Mouse (Mus musculus) lung, postnatal 36 days (tissue): Measurements from ENCODE around the gene Acbd3.
A peak's percentile ranks its signal among the peaks of the same experiment; 100 is the strongest.

Experiments
- DNase-seq: peaks from one replicate; pipeline ENCODE4 v3.0.0; 2022; ENCODE audit warnings: mixed read lengths

The Acbd3 gene

DNA sequence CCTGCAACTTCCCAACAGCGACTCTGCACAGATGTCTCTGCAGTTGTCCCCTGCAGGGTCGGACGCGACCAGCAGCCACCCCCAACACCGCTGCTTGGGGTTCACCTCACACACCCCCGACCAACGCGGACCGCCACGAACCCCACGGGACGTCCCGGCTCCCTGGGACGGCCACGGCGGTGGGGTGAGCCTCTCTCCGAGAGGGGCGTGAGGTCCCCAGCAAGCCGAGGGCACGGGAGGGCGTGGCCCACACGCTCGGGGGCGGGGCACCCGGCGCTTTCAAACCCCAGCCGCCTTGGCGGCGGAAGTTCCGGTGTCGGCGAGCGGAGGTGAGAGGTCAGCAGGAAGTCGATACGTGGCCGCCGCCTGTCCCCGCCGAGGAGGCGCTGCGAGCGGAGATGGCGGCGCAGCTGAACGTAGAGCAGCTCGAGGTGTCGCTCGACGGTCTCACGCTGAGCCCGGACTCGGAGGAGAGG is at the start of gene Acbd3:
TSS of gene Acbd3 (plus strand) at position 340 of the 476 bp plus-strand sequence.
- peak; percentile 95 for DNase-seq

- DNase-seq, result no peak
These were observed 34.6 kb upstream of the Acbd3 start for GRCm38 (mm10) chr1:180691284-180691683.

- no peak for DNase-seq
These were observed 29.1 kb upstream of the Acbd3 start, which contains the start of gene Mixl1 for GRCm38 (mm10) chr1:180696626-180697352. Gene Mixl1, minus strand, starts transcription at chr1:180697034.

DNA sequence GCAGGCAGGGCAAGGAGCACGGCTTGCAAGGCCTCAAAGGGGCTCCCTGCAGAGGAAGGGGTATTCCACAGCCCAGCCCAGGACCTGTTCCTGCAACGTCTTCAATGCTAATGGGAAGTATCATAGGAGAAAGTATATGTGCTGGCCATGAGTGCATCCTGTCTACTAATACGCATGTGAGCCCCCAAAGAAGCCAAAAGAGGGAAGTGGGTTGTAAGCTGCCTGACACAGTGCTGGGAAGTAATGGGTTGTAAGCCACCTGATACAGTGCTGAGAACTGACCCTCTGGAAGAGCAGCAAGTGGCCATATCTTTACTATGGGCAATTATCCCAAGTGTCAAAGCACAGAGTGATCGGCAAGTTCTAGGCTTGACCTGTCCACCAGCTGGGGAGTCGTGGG is 27.8 kb upstream of the Acbd3 start:
- DNase-seq, result no peak

DNA sequence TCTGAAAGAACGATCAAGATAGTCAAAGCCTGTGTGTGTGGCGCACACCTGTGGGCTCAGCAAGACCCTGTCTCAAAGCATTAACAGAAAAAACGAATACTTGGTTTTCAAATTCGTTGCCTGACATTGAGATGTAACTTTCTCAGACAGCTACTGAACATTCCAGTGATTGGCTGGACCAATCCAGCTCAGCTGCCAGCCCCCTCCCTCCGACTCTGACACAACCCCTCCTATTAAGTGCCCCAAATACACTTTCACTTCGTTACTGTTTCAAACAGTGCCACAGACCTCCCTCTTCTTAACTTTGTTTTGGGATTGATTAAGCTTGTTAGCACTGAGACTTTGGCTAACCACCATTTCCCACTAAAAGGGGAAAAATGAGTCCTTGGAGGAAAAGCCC is 22.4 kb upstream of the Acbd3 start:
- DNase-seq, result peak; percentile 25

DNA sequence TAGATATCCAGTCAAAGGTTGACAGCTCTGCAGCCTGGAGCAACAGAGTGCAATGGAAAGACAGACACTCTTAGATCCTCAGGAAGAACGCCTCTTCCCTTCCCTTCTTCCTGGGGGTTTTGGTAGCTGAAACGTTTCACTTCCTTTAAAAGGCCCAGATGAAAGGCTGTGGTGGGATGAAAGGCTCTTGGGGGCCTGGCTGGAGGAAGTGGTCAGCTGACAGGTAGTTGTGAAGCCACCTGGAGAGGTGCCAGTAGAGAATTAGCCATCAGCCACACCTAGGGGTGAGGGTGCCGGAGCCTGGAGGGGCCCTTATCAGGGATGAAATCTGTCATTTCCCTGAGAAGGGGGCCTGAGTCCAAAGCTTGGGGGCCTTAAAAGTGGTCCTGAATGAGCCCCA is 18.5 kb upstream of the Acbd3 start:
- no peak for DNase-seq

DNA sequence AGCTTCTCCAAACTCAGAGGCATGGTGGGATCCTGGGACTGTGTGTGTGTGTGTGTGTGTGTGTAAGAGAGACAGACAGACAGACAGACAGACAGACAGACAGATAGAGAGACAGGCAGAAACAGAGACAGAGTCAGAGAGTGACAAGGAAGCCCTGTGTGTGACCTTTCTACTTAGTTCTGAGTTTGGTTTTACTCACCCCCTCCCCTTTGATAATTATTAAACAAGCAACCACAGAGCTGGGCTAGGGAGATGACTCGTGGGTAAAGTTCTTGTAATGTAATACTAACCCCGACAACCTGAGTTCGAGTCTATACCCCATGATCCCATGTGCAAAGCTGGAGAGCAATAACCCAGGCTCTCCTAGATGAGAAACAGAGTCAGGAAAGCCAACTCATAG is 18.0 kb upstream of the Acbd3 start:
- DNase-seq, result no peak

DNA sequence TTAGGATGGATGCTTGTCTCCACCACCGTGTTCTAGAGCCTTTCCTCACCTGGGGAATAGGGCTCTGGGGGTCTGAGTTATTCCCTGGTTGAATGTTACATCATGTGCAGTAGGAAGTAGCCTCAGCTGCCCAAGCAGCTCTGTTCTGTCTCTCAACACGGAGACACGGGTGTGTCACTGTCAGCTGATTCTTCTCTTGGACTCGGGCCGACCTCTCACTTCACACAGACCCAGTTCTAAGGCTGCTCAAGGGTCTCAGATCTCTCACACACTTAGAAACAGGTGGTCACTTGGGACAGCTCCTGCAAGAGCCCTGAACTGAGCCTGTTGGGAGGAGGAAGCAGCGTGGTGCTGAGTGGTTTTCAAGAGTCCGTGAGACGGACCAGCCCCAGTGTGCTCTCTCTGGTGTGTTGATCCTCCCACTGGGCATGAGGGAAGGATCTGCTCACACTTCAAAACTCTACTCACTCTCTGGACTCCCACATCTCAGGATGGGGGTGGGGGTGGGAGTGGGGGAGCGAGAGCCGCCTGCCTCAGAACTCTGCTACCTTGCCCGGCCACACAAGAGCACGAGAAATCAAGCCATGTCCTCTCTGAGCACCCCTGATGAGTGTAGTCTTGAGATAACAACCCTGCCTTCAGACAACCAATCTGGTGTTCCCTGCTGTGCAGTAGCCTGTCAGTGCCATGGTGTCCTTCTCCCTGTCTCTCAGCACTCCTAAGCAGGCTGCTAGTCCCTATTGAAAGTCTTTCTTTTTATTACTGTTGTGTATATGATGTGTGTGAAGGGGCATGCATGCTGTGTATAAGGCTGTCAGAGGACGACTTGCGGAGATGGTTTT is 16.7 kb upstream of the Acbd3 start:
- peak; percentile 24 for DNase-seq

GRCm38 (mm10) chr1:180718756-180719155 is 7.1 kb upstream of the Acbd3 start:
- no peak for DNase-seq

- no peak for DNase-seq
These were observed 6.4 kb upstream of the Acbd3 start for GRCm38 (mm10) chr1:180719483-180719882.

GRCm38 (mm10) chr1:180719951-180720689 is 5.7 kb upstream of the Acbd3 start:
- DNase-seq, result peak; percentile 94

GRCm38 (mm10) chr1:180722608-180723007 is 3.2 kb upstream of the Acbd3 start:
- DNase-seq, result no peak

DNA sequence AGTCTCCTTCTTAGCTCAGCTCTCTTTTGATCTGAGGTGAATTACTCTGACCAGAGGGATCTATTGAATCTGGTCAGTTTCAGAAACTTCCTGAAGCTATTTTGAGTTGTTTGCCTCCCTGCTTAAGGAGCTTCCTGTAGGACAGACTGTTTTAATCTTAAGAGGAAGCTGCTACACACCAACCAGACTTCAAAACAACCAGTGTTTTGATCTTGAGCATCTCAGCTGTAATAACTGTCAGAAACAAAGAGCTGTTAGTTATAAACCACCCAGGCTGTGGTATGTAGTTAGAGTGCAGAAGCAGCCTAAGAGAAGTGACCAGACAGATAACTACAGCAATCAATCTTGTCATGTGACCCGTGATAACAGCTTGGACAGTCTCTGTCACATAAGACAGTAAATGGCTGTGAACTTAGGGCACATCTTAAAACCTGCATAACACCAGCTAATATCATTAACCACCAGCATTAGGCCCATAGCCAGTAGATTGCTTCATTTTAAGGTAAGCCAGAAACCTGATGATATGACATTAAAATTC is 2.1 kb upstream of the Acbd3 start:
- no peak for DNase-seq

DNA sequence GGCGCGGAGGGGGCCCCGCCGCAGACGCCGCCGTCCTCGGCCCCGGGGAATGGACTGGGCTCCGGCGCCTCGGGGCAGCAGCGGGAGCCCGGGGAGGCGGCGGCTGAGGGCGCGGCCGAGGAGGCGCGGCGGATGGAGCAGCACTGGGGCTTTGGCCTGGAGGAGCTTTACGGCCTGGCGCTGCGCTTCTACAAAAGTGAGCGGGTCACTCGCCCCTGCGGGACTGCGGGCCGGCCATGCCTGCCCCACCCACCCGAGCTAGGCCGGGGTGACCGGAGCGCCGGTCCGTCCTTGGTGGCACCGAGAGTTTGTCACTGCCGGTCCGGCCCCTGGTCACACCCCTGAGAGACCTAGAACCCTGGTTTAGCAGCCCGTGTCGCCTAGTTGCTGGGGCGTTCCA is 340 bp downstream of the Acbd3 start:
- DNase-seq, result peak; percentile 30

GRCm38 (mm10) chr1:180729231-180729630 is 3.4 kb downstream of the Acbd3 start:
- DNase-seq, result no peak

DNA sequence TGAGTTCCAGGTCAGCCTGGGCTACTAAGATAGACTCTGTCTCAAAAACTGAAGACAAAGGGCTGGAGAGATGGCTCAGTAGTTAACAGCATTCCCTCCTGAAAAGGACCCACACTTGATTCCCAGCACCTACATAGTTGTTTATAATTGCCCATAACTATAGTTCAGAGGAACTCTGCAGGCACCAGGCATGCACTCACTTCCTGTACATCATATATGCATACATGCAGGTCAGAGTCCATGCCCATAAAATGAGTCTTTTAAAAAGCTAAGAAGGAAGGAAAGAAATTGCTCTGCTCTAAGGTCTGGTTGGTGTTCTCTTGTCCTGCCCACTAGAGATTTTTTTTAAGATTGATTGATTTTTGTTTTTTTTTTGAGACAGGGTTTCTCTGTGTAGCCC is 22.0 kb downstream of the Acbd3 start:
- no peak for DNase-seq

DNA sequence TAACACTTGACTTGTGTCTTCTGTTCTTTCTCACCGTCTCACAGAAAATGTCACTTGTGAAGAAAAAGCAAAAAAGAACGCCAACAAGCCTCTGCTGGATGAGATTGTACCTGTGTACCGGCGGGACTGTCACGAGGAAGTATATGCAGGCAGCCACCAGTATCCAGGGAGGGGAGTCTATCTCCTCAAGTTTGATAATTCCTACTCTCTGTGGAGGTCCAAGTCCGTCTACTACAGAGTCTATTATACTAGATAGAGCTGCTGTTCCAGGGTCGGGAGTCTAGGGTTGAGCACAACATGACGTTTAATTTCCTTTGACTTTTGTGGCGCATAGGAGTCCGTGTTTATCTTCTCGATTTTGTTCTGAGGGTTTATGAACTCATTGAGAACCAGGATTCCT is 26.3 kb downstream of the Acbd3 start:
- DNase-seq, result no peak

GRCm38 (mm10) chr1:180754376-180754775 is 28.5 kb downstream of the Acbd3 start:
- no peak for DNase-seq

DNA sequence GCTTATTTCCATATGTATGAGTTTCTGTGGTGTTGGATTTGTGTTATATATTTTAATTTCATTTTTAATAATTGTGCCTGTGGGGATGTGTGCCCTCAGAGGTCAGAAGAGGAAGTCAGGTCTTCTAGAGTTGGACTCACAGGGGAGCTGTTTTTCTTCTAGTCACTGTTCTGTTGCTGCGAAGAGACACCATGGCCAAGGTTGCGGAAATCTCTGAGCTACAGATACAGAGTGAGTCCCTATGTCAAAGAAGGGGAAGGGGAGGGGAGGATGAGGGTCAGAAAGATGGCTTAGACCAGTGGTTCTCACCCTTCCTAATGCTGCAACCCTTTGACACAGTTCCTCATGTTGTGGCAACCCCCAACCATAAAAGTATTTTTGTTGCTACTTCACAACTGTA is 30.9 kb downstream of the Acbd3 start:
- DNase-seq, result no peak

GRCm38 (mm10) chr1:180757252-180757955 is 31.6 kb downstream of the Acbd3 start:
- DNase-seq, result no peak

DNA sequence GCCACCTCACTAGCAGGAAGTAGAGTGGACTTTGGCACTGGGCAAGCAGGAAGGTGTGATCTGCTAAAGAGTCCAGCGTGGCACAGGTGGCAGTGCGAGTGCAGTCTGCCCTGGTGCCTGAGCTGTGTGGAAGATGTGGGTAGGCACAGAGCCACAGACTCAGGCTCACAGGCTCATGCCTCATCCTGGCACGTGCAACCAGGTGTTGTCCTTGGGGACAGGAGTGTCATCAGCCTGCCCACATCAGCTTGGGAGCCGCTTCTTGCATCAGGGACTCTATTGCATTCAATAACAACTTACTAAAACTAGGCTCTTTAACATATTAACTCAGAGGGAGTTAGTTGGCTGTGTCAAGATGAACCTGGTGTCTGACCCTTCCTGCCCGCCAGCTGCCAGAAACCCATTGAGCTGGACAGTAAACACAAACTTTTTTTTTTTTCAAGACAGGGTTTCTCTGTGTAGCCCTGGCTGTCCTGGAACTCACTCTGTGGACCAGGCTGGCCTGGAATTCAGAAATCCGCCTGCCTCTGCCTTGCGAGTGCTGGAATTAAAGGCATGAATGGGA is 32.2 kb downstream of the Acbd3 start:
- DNase-seq, result no peak

DNA sequence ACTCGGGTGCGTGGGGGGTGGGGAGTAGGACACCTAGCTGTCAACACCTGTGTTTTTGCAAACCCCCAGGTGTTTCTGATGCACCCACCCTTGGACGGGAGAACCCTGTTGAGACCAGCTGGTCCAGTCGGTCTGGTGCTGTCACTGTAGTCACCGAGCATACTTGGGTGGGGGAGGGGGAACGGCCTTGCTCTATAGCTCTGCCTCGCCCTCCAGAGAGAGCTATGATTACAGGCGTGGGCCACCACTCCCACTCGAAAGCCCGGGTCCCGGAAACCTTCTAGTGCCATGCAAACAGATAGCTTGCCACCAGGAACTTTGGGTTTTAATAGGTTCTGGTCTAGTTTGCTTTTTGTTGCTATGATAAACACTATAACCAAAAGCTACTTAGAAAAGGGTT is 36.3 kb downstream of the Acbd3 start:
- peak; percentile 47 for DNase-seq
